Mouse (Mus musculus) intestine, postnatal 0 days (tissue): ENCODE measurements around the gene Tnnt3. TPM values are rescaled to one million over a fixed set of nuclear protein-coding genes. Genes with fewer than 3 reads are reported as not detected.

Experiments used
- ATAC-seq: fragments of 200-750 bp; cut with Nextera tagmentation; 2 replicates; pipeline ENCODE4 v1.8.0; 2017; ENCODE audit warnings: mild to moderate bottlenecking, moderate TSS enrichment, moderate library complexity
- H3K27ac ChIP-seq: fragments of 300-500 bp; sonication (generic); 2 replicates; pipeline ENCODE4 v1.5.1; 2014; ENCODE audit warnings: mild to moderate bottlenecking, low read depth, low read length, moderate library complexity
- H3K27me3 ChIP-seq: fragments of 300-500 bp; sonication (generic); replicated peaks from 2 replicates; pipeline ENCODE4 v1.6.1; 2014; ENCODE audit warnings: low read length, mixed read lengths; ENCODE audit not compliant: control insufficient read depth, insufficient read depth
- H3K36me3 ChIP-seq: fragments of 300-500 bp; sonication (generic); 2 replicates; pipeline ENCODE4 v1.6.1; 2014; ENCODE audit warnings: mild to moderate bottlenecking, moderate library complexity; ENCODE audit not compliant: control insufficient read depth, insufficient read depth
- H3K4me1 ChIP-seq: fragments of 300-500 bp; sonication (generic); replicated peaks from 2 replicates; pipeline ENCODE4 v1.6.1; 2014; ENCODE audit warnings: antibody characterized with exemption, low read length, mixed read lengths; ENCODE audit not compliant: control insufficient read depth, insufficient read depth
- H3K4me2 ChIP-seq: fragments of 300-500 bp; sonication (generic); replicated peaks from 2 replicates; pipeline ENCODE4 v1.6.1; 2014; ENCODE audit warnings: low read depth, mild to moderate bottlenecking, moderate library complexity
- H3K4me3 ChIP-seq: fragments of 300-500 bp; sonication (generic); 2 replicates; pipeline ENCODE4 v1.5.1; 2014; ENCODE audit warnings: low read depth, low read length
- H3K9ac ChIP-seq: fragments of 300-500 bp; sonication (generic); 2 replicates; pipeline ENCODE4 v1.6.1; 2014; ENCODE audit warnings: mild to moderate bottlenecking, low read depth, low read length
- H3K9me3 ChIP-seq: fragments of 300-500 bp; sonication (generic); 2 replicates; pipeline ENCODE4 v1.6.1; 2016; ENCODE audit warnings: mixed run types; ENCODE audit not compliant: control insufficient read depth
- CTCF ChIP-seq: sonication (generic); IDR thresholded peaks from 2 replicates; pipeline ENCODE4 v1.5.1; 2016; ENCODE audit warnings: low read depth, mild to moderate bottlenecking, control low read depth, antibody characterized with exemption, moderate library complexity
- WGBS: fragments of 180-500 bp; shearing (Covaris S2); extraction: QIAGEN DNeasy Blood & Tissue Kit; methylation state at CpG from one replicate; pipeline ENCODE4 v1.1.7; 2014; 5-methylcytosine and 5-hydroxymethylcytosine counted together
- polyA plus RNA-seq: library from polyadenylated mRNA; unstranded; fragments of >200 nt; fragmentation: Nextera tagmentation; extraction: Ambion mirVana; gene quantifications from 2 replicates; pipeline ENCODE4 v1.2.1, GENCODE M21; 2015

Tnnt3 gene
- polyA plus RNA-seq, 1 experiment from 2014 or later = 3.0 TPM

- H3K9ac ChIP-seq = no peak overlapping the region
- H3K27ac ChIP-seq = peak overlapping the region; percentile 5; the same call in 1 of the 2 replicates
- no peaks in the 10 kb centered on the region for H3K4me1 ChIP-seq
- no peak for TF ChIP-seq CTCF
- H3K4me3 ChIP-seq = 0 out of 2 replicates have a peak overlapping the region, but pooled peaks have one; percentile 8
- 0 out of 2 replicates have a peak overlapping the region, but pooled peaks have one; percentile 2 for H3K4me2 ChIP-seq
- no peaks in the 10 kb centered on the region for H3K36me3 ChIP-seq
- H3K27me3 ChIP-seq = no peaks in the 10 kb centered on the region
- H3K9me3 ChIP-seq = no peaks in the 10 kb centered on the region
- 77% methylated on average over 2 of the region's 2 CpGs for WGBS
- ATAC-seq = no peak
Measured at GRCm38 (mm10) chr7:142473476-142473875, 25.2 kb upstream of the Tnnt3 start.

GRCm38 (mm10) chr7:142474799-142475198, 23.8 kb upstream of the Tnnt3 start:
- H3K27ac ChIP-seq = peak overlapping the region; percentile 78; the same call in 1 of the 2 replicates
- H3K36me3 ChIP-seq = no peaks in the 10 kb centered on the region
- no peak for TF ChIP-seq CTCF
- no peaks in the 10 kb centered on the region for H3K9me3 ChIP-seq
- no peaks in the 10 kb centered on the region for H3K27me3 ChIP-seq
- H3K9ac ChIP-seq = peak overlapping the region; percentile 54
- H3K4me2 ChIP-seq = peak overlapping the region; percentile 55
- ATAC-seq = peak; percentile 58
- no peaks in the 10 kb centered on the region for H3K4me1 ChIP-seq
- 61% methylated on average over 13 of the region's 14 CpGs for WGBS
- peak overlapping the region; percentile 32 for H3K4me3 ChIP-seq

GRCm38 (mm10) chr7:142475641-142476040, 23.0 kb upstream of the Tnnt3 start:
- no peak for ATAC-seq
- H3K27me3 ChIP-seq = no peaks in the 10 kb centered on the region
- no peaks in the 10 kb centered on the region for H3K9me3 ChIP-seq
- H3K4me2 ChIP-seq = peak overlapping the region; percentile 55
- peak overlapping the region; percentile 54 for H3K9ac ChIP-seq
- no peaks in the 10 kb centered on the region for H3K36me3 ChIP-seq
- no peak for TF ChIP-seq CTCF
- H3K4me1 ChIP-seq = no peaks in the 10 kb centered on the region
- H3K27ac ChIP-seq = peak overlapping the region; percentile 78
- peak overlapping the region; percentile 32 for H3K4me3 ChIP-seq
- whole genome bisulfite sequencing = 54% methylated on average over 7 of the region's 7 CpGs

- peak overlapping the region; percentile 54 for H3K9ac ChIP-seq
- WGBS = 68% methylated on average over 5 of the region's 5 CpGs
- ATAC-seq = no peak
- peaks cover under 1% of the 10 kb centered on the region; the same call in 1 of the 2 replicates for H3K4me1 ChIP-seq
- peak overlapping the region; percentile 32 for H3K4me3 ChIP-seq
- peak overlapping the region; percentile 55 for H3K4me2 ChIP-seq
- no peaks in the 10 kb centered on the region for H3K27me3 ChIP-seq
- no peak for TF ChIP-seq CTCF
- H3K27ac ChIP-seq = peak overlapping the region; percentile 78
- no peaks in the 10 kb centered on the region for H3K9me3 ChIP-seq
- H3K36me3 ChIP-seq = no peaks in the 10 kb centered on the region
Measured at GRCm38 (mm10) chr7:142476271-142476670, 22.4 kb upstream of the Tnnt3 start.

GRCm38 (mm10) chr7:142476795-142477452, 21.7 kb upstream of the Tnnt3 start:
- Histone ChIP-seq H3K27ac (peak overlapping the region; percentile 78; the same call in 1 of the 2 replicates), H3K36me3 (no peaks in the 10 kb centered on the region), H3K9ac (peak overlapping the region; percentile 54), H3K4me3 (peak overlapping the region; percentile 32; the same call in 1 of the 2 replicates), H3K4me2 (peak overlapping the region; percentile 55), H3K4me1 (peaks cover 4% of the 10 kb centered on the region; the same call in 1 of the 2 replicates), H3K27me3 (no peaks in the 10 kb centered on the region), H3K9me3 (no peaks in the 10 kb centered on the region)
- TF ChIP-seq CTCF = no peak
- WGBS = 69% methylated on average over 13 of the region's 13 CpGs
- ATAC-seq = no peak

- WGBS = 76% methylated on average over 6 of the region's 6 CpGs
- H3K4me3 ChIP-seq = peak overlapping the region; percentile 17; the same call in 1 of the 2 replicates
- H3K27me3 ChIP-seq = no peaks in the 10 kb centered on the region
- H3K27ac ChIP-seq = no peak overlapping the region; the same call in 1 of the 2 replicates
- H3K4me2 ChIP-seq = peak overlapping the region; percentile 55
- peaks cover 4% of the 10 kb centered on the region; the same call in 1 of the 2 replicates for H3K4me1 ChIP-seq
- H3K36me3 ChIP-seq = no peaks in the 10 kb centered on the region
- no peak overlapping the region for H3K9ac ChIP-seq
- TF ChIP-seq CTCF = no peak
- no peaks in the 10 kb centered on the region for H3K9me3 ChIP-seq
- ATAC-seq = no peak
Measured at GRCm38 (mm10) chr7:142478001-142478400, 20.6 kb upstream of the Tnnt3 start.
